Mouse (Mus musculus): ENCODE measurements around the gene Gnaq. TPM values are rescaled to one million over a fixed set of nuclear protein-coding genes. Genes with fewer than 3 reads are reported as not detected.
"Not testable (repeated sequence)": the region's sequence is repeated elsewhere in the genome, so short reads cannot be mapped to it uniquely, and the experiment has no call there.

Gene Gnaq
- polyA plus RNA-seq, 1 experiment from 2014 or later, result 26.7 TPM

GRCm38 (mm10) chr19:16255294-16255693 is 122.7 kb downstream of the Gnaq start:
- 89% methylated on average over 2 of the region's 2 CpGs for WGBS
- Histone ChIP-seq H3K4me3 (no peak overlapping the region), H3K4me1 (replicated peaks) (peaks cover 26% of the 10 kb centered on the region), H3K27ac (no peak overlapping the region), H3K9me3 (no peaks in the 10 kb centered on the region), H3K36me3 (no peaks in the 10 kb centered on the region), H3K27me3 (ENCODE audit: insufficient read depth, poor library complexity, severe bottlenecking) (no peaks in the 10 kb centered on the region)
- DNase-seq (ENCODE audit: low spot score), result no peak

- no peaks in the 10 kb centered on the region for H3K4me1 ChIP-seq (replicated peaks)
- DNase-seq (ENCODE audit: low spot score), result no peak
- no peaks in the 10 kb centered on the region for H3K27me3 ChIP-seq (ENCODE audit: insufficient read depth, poor library complexity, severe bottlenecking)
- H3K9me3 ChIP-seq, result no peaks in the 10 kb centered on the region
- H3K4me3 ChIP-seq, result no peak overlapping the region
- no peak overlapping the region for H3K27ac ChIP-seq
- H3K36me3 ChIP-seq, result no peaks in the 10 kb centered on the region
Measured at GRCm38 (mm10) chr19:16258766-16259355, 126.2 kb downstream of the Gnaq start.

GRCm38 (mm10) chr19:16259786-16260434 is 127.3 kb downstream of the Gnaq start:
- H3K27ac ChIP-seq, result no peak overlapping the region
- no peaks in the 10 kb centered on the region for H3K9me3 ChIP-seq
- no peaks in the 10 kb centered on the region for H3K36me3 ChIP-seq
- H3K4me3 ChIP-seq, result no peak overlapping the region
- no peak for DNase-seq (ENCODE audit: low spot score)
- H3K27me3 ChIP-seq (ENCODE audit: insufficient read depth, poor library complexity, severe bottlenecking), result no peaks in the 10 kb centered on the region
- H3K4me1 ChIP-seq (replicated peaks), result no peaks in the 10 kb centered on the region
- WGBS, result 91% methylated on average over 6 of the region's 6 CpGs

GRCm38 (mm10) chr19:16260435-16260832 is 127.8 kb downstream of the Gnaq start:
- Histone ChIP-seq H3K9me3 (no peaks in the 10 kb centered on the region), H3K4me3 (no peak overlapping the region), H3K27me3 (ENCODE audit: insufficient read depth, poor library complexity, severe bottlenecking) (no peaks in the 10 kb centered on the region), H3K27ac (no peak overlapping the region), H3K4me1 (replicated peaks) (no peaks in the 10 kb centered on the region), H3K36me3 (no peaks in the 10 kb centered on the region)
- DNase-seq (ENCODE audit: low spot score), result no peak
- 82% methylated on average over 2 of the region's 2 CpGs for WGBS

GRCm38 (mm10) chr19:16260973-16261372 is 128.3 kb downstream of the Gnaq start:
- WGBS, result 98% methylated on average over 1 of the region's 1 CpGs
- no peak for DNase-seq (ENCODE audit: low spot score)
- Histone ChIP-seq H3K27me3 (ENCODE audit: insufficient read depth, poor library complexity, severe bottlenecking) (no peaks in the 10 kb centered on the region), H3K36me3 (no peaks in the 10 kb centered on the region), H3K4me3 (no peak overlapping the region), H3K4me1 (replicated peaks) (no peaks in the 10 kb centered on the region), H3K27ac (no peak overlapping the region), H3K9me3 (no peaks in the 10 kb centered on the region)

- Histone ChIP-seq H3K4me1 (replicated peaks) (no peaks in the 10 kb centered on the region), H3K27me3 (ENCODE audit: insufficient read depth, poor library complexity, severe bottlenecking) (no peaks in the 10 kb centered on the region), H3K27ac (no peak overlapping the region), H3K9me3 (no peaks in the 10 kb centered on the region), H3K4me3 (no peak overlapping the region), H3K36me3 (no peaks in the 10 kb centered on the region)
- no peak for DNase-seq (ENCODE audit: low spot score)
- 94% methylated on average over 6 of the region's 6 CpGs for WGBS
Measured at GRCm38 (mm10) chr19:16261631-16262030, 129.0 kb downstream of the Gnaq start.

- Histone ChIP-seq H3K9me3 (no peaks in the 10 kb centered on the region), H3K36me3 (no peaks in the 10 kb centered on the region), H3K4me1 (replicated peaks) (no peaks in the 10 kb centered on the region), H3K4me3 (no peak overlapping the region), H3K27me3 (ENCODE audit: insufficient read depth, poor library complexity, severe bottlenecking) (no peaks in the 10 kb centered on the region), H3K27ac (no peak overlapping the region)
- 91% methylated on average over 4 of the region's 4 CpGs for WGBS
- DNase-seq (ENCODE audit: low spot score), result no peak
Measured at GRCm38 (mm10) chr19:16262340-16262739, 129.7 kb downstream of the Gnaq start.

- not testable (repeated sequence) for H3K27me3 ChIP-seq (ENCODE audit: insufficient read depth, poor library complexity, severe bottlenecking); H3K27ac ChIP-seq; H3K4me1 ChIP-seq (replicated peaks); DNase-seq (ENCODE audit: low spot score); H3K36me3 ChIP-seq; H3K9me3 ChIP-seq; H3K4me3 ChIP-seq
- WGBS, result 92% methylated on average over 15 of the region's 16 CpGs
Measured at GRCm38 (mm10) chr19:16267362-16267761, 134.7 kb downstream of the Gnaq start.

GRCm38 (mm10) chr19:16270236-16270635 is 137.6 kb downstream of the Gnaq start:
- 90% methylated on average over 6 of the region's 6 CpGs for WGBS
- DNase-seq (ENCODE audit: low spot score), result no peak
- H3K36me3 ChIP-seq, result no peaks in the 10 kb centered on the region
- no peak overlapping the region for H3K4me3 ChIP-seq
- no peaks in the 10 kb centered on the region for H3K9me3 ChIP-seq
- H3K27ac ChIP-seq, result no peak overlapping the region
- peaks cover 9% of the 10 kb centered on the region; the same call in 1 of the 2 replicates for H3K4me1 ChIP-seq (replicated peaks)
- no peaks in the 10 kb centered on the region for H3K27me3 ChIP-seq (ENCODE audit: insufficient read depth, poor library complexity, severe bottlenecking)

GRCm38 (mm10) chr19:16271002-16271401 is 138.4 kb downstream of the Gnaq start:
- no peak for DNase-seq (ENCODE audit: low spot score)
- H3K9me3 ChIP-seq, result no peaks in the 10 kb centered on the region
- H3K4me3 ChIP-seq, result no peak overlapping the region
- no peaks in the 10 kb centered on the region for H3K27me3 ChIP-seq (ENCODE audit: insufficient read depth, poor library complexity, severe bottlenecking)
- H3K36me3 ChIP-seq, result no peaks in the 10 kb centered on the region
- WGBS, result 89% methylated on average over 1 of the region's 1 CpGs
- H3K27ac ChIP-seq, result no peak overlapping the region
- peaks cover 9% of the 10 kb centered on the region; the same call in 1 of the 2 replicates for H3K4me1 ChIP-seq (replicated peaks)

GRCm38 (mm10) chr19:16273021-16273420 is 140.4 kb downstream of the Gnaq start:
- DNase-seq (ENCODE audit: low spot score), result no peak
- peaks cover 9% of the 10 kb centered on the region; the same call in 1 of the 2 replicates for H3K4me1 ChIP-seq (replicated peaks)
- no peak overlapping the region for H3K4me3 ChIP-seq
- H3K27me3 ChIP-seq (ENCODE audit: insufficient read depth, poor library complexity, severe bottlenecking), result no peaks in the 10 kb centered on the region
- no peaks in the 10 kb centered on the region for H3K9me3 ChIP-seq
- H3K36me3 ChIP-seq, result peaks cover 6% of the 10 kb centered on the region
- no peak overlapping the region for H3K27ac ChIP-seq
- WGBS, result 90% methylated on average over 4 of the region's 4 CpGs

GRCm38 (mm10) chr19:16280231-16280630 is 147.6 kb downstream of the Gnaq start:
- Histone ChIP-seq H3K4me1 (replicated peaks) (peaks cover 7% of the 10 kb centered on the region; the same call in 1 of the 2 replicates), H3K4me3 (no peak overlapping the region), H3K27me3 (ENCODE audit: insufficient read depth, poor library complexity, severe bottlenecking) (no peaks in the 10 kb centered on the region), H3K36me3 (peaks cover 13% of the 10 kb centered on the region), H3K9me3 (no peaks in the 10 kb centered on the region), H3K27ac (no peak overlapping the region)
- WGBS, result 87% methylated on average over 4 of the region's 4 CpGs
- no peak for DNase-seq (ENCODE audit: low spot score)

GRCm38 (mm10) chr19:16285051-16286028 is 152.7 kb downstream of the Gnaq start:
- 90% methylated on average over 11 of the region's 11 CpGs for WGBS

More at GRCm38 (mm10) chr19:16285051-16286028, 152.7 kb downstream of the Gnaq start:
- H3K27ac ChIP-seq, result no peak overlapping the region
- no peaks in the 10 kb centered on the region for H3K36me3 ChIP-seq
- no peak overlapping the region for H3K4me3 ChIP-seq
- no peaks in the 10 kb centered on the region for H3K27me3 ChIP-seq (ENCODE audit: insufficient read depth, poor library complexity, severe bottlenecking)
- H3K9me3 ChIP-seq, result no peaks in the 10 kb centered on the region
- peaks cover 15% of the 10 kb centered on the region; the same call in 1 of the 2 replicates for H3K4me1 ChIP-seq (replicated peaks)
- DNase-seq (ENCODE audit: low spot score), result no peak
